Comparison of ENCODE assay signal across 8 mouse cellular contexts in the genomic region with DNA sequence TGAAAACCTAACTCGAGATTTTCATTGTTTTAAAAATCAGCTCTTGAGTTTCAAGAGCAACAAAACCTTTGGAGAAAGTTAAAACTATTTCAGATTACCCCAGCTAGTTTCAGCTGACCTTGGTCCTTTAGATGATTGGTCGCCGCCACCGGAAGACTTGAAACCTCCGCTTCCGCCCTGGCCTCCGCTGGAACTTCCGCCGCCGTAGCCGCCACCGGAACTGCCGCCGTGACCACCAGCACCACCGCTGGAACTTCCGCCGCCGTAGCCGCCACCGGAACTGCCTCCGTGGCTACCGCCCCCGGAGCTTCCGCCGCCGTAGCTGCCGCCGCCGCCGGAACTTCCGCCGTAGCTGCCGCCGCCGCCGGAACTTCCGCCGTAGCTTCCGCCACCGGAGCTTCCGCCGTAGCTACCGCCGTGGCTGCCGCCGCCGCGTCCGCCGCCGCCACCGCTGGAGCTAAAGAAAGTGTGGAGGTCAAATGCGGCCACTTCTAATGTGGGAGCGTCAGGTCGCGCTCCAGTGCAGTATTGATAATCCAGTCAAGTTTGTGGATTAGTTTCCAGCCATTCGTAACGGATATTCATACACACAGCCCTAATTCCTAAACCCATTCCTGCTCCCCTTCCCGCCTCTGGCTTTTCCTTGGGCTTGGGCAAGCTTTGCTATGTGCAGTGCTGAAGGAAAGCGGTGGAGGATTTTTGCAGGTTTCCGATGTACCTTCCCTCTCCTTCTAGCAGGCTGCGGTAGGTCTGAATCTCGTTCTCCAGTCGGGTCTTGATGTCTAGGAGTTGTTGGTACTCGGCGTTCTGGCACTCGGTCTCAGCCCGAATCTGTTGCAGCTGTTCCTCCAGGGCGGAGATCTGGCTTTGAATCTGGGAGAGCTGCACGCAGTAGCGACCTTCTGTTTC. TPM values are rescaled to one million over a fixed set of nuclear protein-coding genes. Genes with fewer than 3 reads are reported as not detected.
DNase-seq lines count a peak whose midpoint lies in the region; ATAC-seq lines count a peak whose summit lies in the region.

No protein-coding gene starts in this region.

- H3K36me3 ChIP-seq in hindbrain, embryonic 13.5 days = no peaks in the 10 kb centered on the region

- ATAC-seq in hindbrain, embryonic 13.5 days (ENCODE audit: low FRiP score) = peak; percentile 80

- DNase-seq in NIH3T3 (ENCODE audit: low read depth) = peak; percentile 91
- DNase-seq in cerebellum, adult 9-11 months = peak; percentile 93
- DNase-seq in frontal cortex, postnatal 14 days (ENCODE audit: low spot score in 2 of 2) = peak; percentile 72 to 74
- peak; percentile 73 to 76 for DNase-seq in layer of hippocampus, postnatal 25 days (ENCODE audit: extremely low spot score in 1 of 2, low spot score in 1 of 2)
- DNase-seq in lung, postnatal 14 days = peak; percentile 90
- peak; percentile 91 for DNase-seq in ovary, postnatal 36 days (ENCODE audit: low spot score)
- peak; percentile 80 for DNase-seq in thymus, postnatal 14 days

- no peaks in the 10 kb centered on the region for H3K9me3 ChIP-seq in hindbrain, embryonic 13.5 days

- 2% methylated on average over 71 of the region's 71 CpGs for WGBS in hindbrain, embryonic 13.5 days

- peak overlapping the region; percentile 97 for H3K27ac ChIP-seq in hindbrain, embryonic 13.5 days

- peaks cover 28% of the 10 kb centered on the region for H3K27me3 ChIP-seq in hindbrain, embryonic 13.5 days

- H3K9ac ChIP-seq in hindbrain, embryonic 13.5 days = peak overlapping the region; percentile 81

- H3K4me3 ChIP-seq in hindbrain, embryonic 13.5 days = peak overlapping the region; percentile 60

- peaks cover 11% of the 10 kb centered on the region for H3K4me1 ChIP-seq in hindbrain, embryonic 13.5 days (replicated peaks)

- H3K4me2 ChIP-seq in hindbrain, embryonic 13.5 days = peak overlapping the region; percentile 77

RNA-seq across cellular contexts. Expression of gene Krt10, which starts 3.1 kb away (rescaled TPM):
- 32.7 and 41.6 TPM in 2 replicates for polyA plus RNA-seq in hindbrain, embryonic 13.5 days (2015; fragmentation: Nextera tagmentation; extraction: Ambion mirVana)
- 10 to 100 TPM; 12.6 to 15.7 TPM for total RNA-seq in layer of hippocampus, postnatal 25 days (2021)

RNA-seq across cellular contexts. Expression of gene Krt28, which starts 11.4 kb away (rescaled TPM):
- 0.43 and 0.47 TPM in 2 replicates for polyA plus RNA-seq in hindbrain, embryonic 13.5 days (2015; fragmentation: Nextera tagmentation; extraction: Ambion mirVana)
- total RNA-seq in layer of hippocampus, postnatal 25 days (2021) = under 1 TPM; 0.21 to 0.49 TPM

RNA-seq across cellular contexts. Expression of gene Krt27, which starts 35.2 kb away (rescaled TPM):
- not detected in 2 replicates for polyA plus RNA-seq in hindbrain, embryonic 13.5 days (2015; fragmentation: Nextera tagmentation; extraction: Ambion mirVana)
- total RNA-seq in layer of hippocampus, postnatal 25 days (2021) = not detected

RNA-seq across cellular contexts. Expression of gene Krt12, which starts 36.0 kb away (rescaled TPM):
- 0.13 TPM in 1 of 2 replicates, not detected in the other for polyA plus RNA-seq in hindbrain, embryonic 13.5 days (2015; fragmentation: Nextera tagmentation; extraction: Ambion mirVana)
- 1 to 10 TPM in 1 of 2 experiments, under 1 TPM in 1; 0.89 to 1.4 TPM for total RNA-seq in layer of hippocampus, postnatal 25 days (2021)

RNA-seq across cellular contexts. Expression of gene Krt26, which starts 48.3 kb away (rescaled TPM):
- 0.13 and 0.21 TPM in 2 replicates for polyA plus RNA-seq in hindbrain, embryonic 13.5 days (2015; fragmentation: Nextera tagmentation; extraction: Ambion mirVana)
- not detected for total RNA-seq in layer of hippocampus, postnatal 25 days (2021)

Comparison
In these comparisons a context has a peak if more than half of its experiments do, and no peak if none do; other contexts are left out.
1. Peak in every context shown above with its lines: DNase-seq, ATAC-seq, H3K4me3 ChIP-seq and H3K27ac ChIP-seq.